Mouse (Mus musculus): ENCODE measurements at regions not wholly inside any gene's neighbourhood (a gene's known extent, or its start where the extent isn't known, plus 50 kb on each side); places are given as distances from the start of the nearest gene placed in this dataset.

- TF ChIP-seq CTCF (conservative IDR thresholded peaks at IDR 0.05; ENCODE audit: low read length) (no peak), POU5F1 (IDR thresholded peaks at IDR 0.05; ENCODE audit: borderline replicate concordance, low read length) (no peak)
These were observed 87.8 kb upstream of the Tle3 start for GRCm38 (mm10) chr9:61284201-61285021.
